Mouse (Mus musculus): ENCODE data around the gene Ube4a. TPM values are rescaled to one million over a fixed set of nuclear protein-coding genes. Genes with fewer than 3 reads are reported as not detected.
"Not testable (repeated sequence)": the region's sequence is repeated elsewhere in the genome, so short reads cannot be mapped to it uniquely, and the experiment has no call there.

Gene Ube4a
- polyA plus RNA-seq, 1 experiment from 2014 or later, result 52.8 TPM

- H3K9me3 ChIP-seq (ENCODE audit: control insufficient read depth, low read length), result no peaks in the 10 kb centered on the region
- H3K4me2 ChIP-seq (ENCODE audit: low read depth, low read length), result no peak overlapping the region
- no peaks in the 10 kb centered on the region for H3K4me1 ChIP-seq (ENCODE audit: control insufficient read depth, insufficient read depth, low read length)
- WGBS, result 60% methylated on average over 2 of the region's 2 CpGs
- H3K27me3 ChIP-seq (ENCODE audit: control insufficient read depth, insufficient read depth, low read length), result no peaks in the 10 kb centered on the region
- ATAC-seq (ENCODE audit: low read depth), result no peak
- no peak overlapping the region for H3K27ac ChIP-seq (ENCODE audit: low read depth, low read length)
- H3K36me3 ChIP-seq (ENCODE audit: control insufficient read depth, insufficient read depth, low read length), result no peaks in the 10 kb centered on the region
- no peak overlapping the region for H3K4me3 ChIP-seq (ENCODE audit: low read depth, low read length)
- no peak overlapping the region for H3K9ac ChIP-seq (replicated peaks; ENCODE audit: low read depth, low read length)
Observed at GRCm38 (mm10) chr9:44983001-44983400, 17.6 kb upstream of the Ube4a start.

GRCm38 (mm10) chr9:44982531-44982930 is 17.1 kb upstream of the Ube4a start:
- no peak overlapping the region for H3K4me3 ChIP-seq (ENCODE audit: low read depth, low read length)
- no peak for ATAC-seq (ENCODE audit: low read depth)
- H3K27me3 ChIP-seq (ENCODE audit: control insufficient read depth, insufficient read depth, low read length), result no peaks in the 10 kb centered on the region
- WGBS, result 93% methylated on average over 3 of the region's 3 CpGs
- H3K9ac ChIP-seq (replicated peaks; ENCODE audit: low read depth, low read length), result no peak overlapping the region
- H3K4me1 ChIP-seq (ENCODE audit: control insufficient read depth, insufficient read depth, low read length), result no peaks in the 10 kb centered on the region
- H3K27ac ChIP-seq (ENCODE audit: low read depth, low read length), result no peak overlapping the region
- H3K36me3 ChIP-seq (ENCODE audit: control insufficient read depth, insufficient read depth, low read length), result no peaks in the 10 kb centered on the region
- no peak overlapping the region for H3K4me2 ChIP-seq (ENCODE audit: low read depth, low read length)
- no peaks in the 10 kb centered on the region for H3K9me3 ChIP-seq (ENCODE audit: control insufficient read depth, low read length)

- no peak overlapping the region for H3K4me3 ChIP-seq (ENCODE audit: low read depth, low read length)
- 92% methylated on average over 8 of the region's 8 CpGs for WGBS
- H3K9me3 ChIP-seq (ENCODE audit: control insufficient read depth, low read length), result no peaks in the 10 kb centered on the region
- H3K27me3 ChIP-seq (ENCODE audit: control insufficient read depth, insufficient read depth, low read length), result no peaks in the 10 kb centered on the region
- no peak overlapping the region for H3K4me2 ChIP-seq (ENCODE audit: low read depth, low read length)
- H3K4me1 ChIP-seq (ENCODE audit: control insufficient read depth, insufficient read depth, low read length), result no peaks in the 10 kb centered on the region
- H3K27ac ChIP-seq (ENCODE audit: low read depth, low read length), result no peak overlapping the region
- ATAC-seq (ENCODE audit: low read depth), result no peak
- H3K36me3 ChIP-seq (ENCODE audit: control insufficient read depth, insufficient read depth, low read length), result no peaks in the 10 kb centered on the region
- no peak overlapping the region for H3K9ac ChIP-seq (replicated peaks; ENCODE audit: low read depth, low read length)
Observed at GRCm38 (mm10) chr9:44982081-44982480, 16.7 kb upstream of the Ube4a start.

- Histone ChIP-seq H3K4me2 (ENCODE audit: low read depth, low read length) (no peak within 1 kb of the TSS), H3K27ac (ENCODE audit: low read depth, low read length) (no peak within 1 kb of the TSS), H3K36me3 (ENCODE audit: control insufficient read depth, insufficient read depth, low read length) (no peaks in the 10 kb centered on the region), H3K9ac (replicated peaks; ENCODE audit: low read depth, low read length) (no peak within 1 kb of the TSS), H3K27me3 (ENCODE audit: control insufficient read depth, insufficient read depth, low read length) (no peaks in the 10 kb centered on the region), H3K4me1 (ENCODE audit: control insufficient read depth, insufficient read depth, low read length) (no peaks in the 10 kb centered on the region), H3K4me3 (ENCODE audit: low read depth, low read length) (no peak within 1 kb of the TSS), H3K9me3 (ENCODE audit: control insufficient read depth, low read length) (no peaks in the 10 kb centered on the region)
- ATAC-seq (ENCODE audit: low read depth), result no peak
- WGBS, result 81% methylated on average over 4 of the region's 4 CpGs
Observed at GRCm38 (mm10) chr9:44981676-44982075, 16.3 kb upstream of the Ube4a start, which contains the start of gene Cd3d. Gene Cd3d, plus strand, starts transcription at chr9:44981786.

DNA sequence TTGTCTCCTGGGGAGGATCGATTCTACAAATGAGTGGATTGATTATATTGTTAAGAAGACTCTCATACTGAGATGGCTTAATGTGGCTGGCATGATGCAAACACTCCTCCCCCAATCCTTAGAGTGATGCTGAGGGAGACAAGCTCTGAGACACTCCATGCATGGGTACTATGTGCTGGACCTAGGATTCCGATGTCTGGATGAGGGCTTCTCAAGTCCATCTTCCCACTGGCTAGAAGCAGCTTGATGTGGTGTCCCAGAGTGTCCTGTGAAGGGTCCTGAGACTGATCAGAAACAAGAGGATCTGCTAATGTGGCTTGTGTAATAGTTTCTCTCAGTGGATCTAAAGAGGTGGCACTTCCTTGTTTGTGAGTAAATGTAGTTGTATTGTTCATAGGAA is 15.7 kb upstream of the Ube4a start:
- Histone ChIP-seq H3K27me3 (ENCODE audit: control insufficient read depth, insufficient read depth, low read length) (no peaks in the 10 kb centered on the region), H3K4me1 (ENCODE audit: control insufficient read depth, insufficient read depth, low read length) (no peaks in the 10 kb centered on the region), H3K4me3 (ENCODE audit: low read depth, low read length) (no peak overlapping the region), H3K9me3 (ENCODE audit: control insufficient read depth, low read length) (no peaks in the 10 kb centered on the region), H3K4me2 (ENCODE audit: low read depth, low read length) (no peak overlapping the region), H3K27ac (ENCODE audit: low read depth, low read length) (no peak overlapping the region), H3K36me3 (ENCODE audit: control insufficient read depth, insufficient read depth, low read length) (no peaks in the 10 kb centered on the region), H3K9ac (replicated peaks; ENCODE audit: low read depth, low read length) (no peak overlapping the region)
- 89% methylated on average over 2 of the region's 2 CpGs for WGBS
- ATAC-seq (ENCODE audit: low read depth), result no peak

DNA sequence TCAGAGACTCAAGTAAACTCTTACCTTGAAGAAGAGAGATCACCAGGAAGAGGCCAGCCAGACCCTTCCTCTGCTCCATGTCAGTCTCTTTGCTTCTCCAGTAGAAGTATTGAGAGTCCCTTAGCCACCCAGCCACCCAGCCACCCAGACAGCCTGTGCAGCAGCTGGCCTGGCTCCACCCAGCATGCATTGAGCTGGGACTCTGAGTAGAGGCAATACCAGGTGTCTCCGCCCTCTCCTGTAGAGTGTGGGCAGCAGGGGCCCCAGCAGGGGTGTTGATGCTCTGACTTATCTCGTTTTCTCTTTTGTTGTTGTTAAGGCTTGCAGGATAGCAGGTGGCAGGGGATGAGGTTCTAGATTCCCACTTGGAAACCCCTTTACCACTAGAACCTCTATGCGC is 14.8 kb upstream of the Ube4a start, which contains the start of gene Cd3g:
Gene Cd3g, minus strand, starts transcription at position 190 of the 400 bp plus-strand sequence.
- Histone ChIP-seq H3K9me3 (ENCODE audit: control insufficient read depth, low read length) (no peaks in the 10 kb centered on the region), H3K4me1 (ENCODE audit: control insufficient read depth, insufficient read depth, low read length) (no peaks in the 10 kb centered on the region), H3K27ac (ENCODE audit: low read depth, low read length) (no peak within 1 kb of the TSS), H3K36me3 (ENCODE audit: control insufficient read depth, insufficient read depth, low read length) (no peaks in the 10 kb centered on the region), H3K4me2 (ENCODE audit: low read depth, low read length) (no peak within 1 kb of the TSS), H3K9ac (replicated peaks; ENCODE audit: low read depth, low read length) (no peak within 1 kb of the TSS), H3K4me3 (ENCODE audit: low read depth, low read length) (no peak within 1 kb of the TSS), H3K27me3 (ENCODE audit: control insufficient read depth, insufficient read depth, low read length) (no peaks in the 10 kb centered on the region)
- WGBS, result 71% methylated on average over 3 of the region's 3 CpGs
- no peak for ATAC-seq (ENCODE audit: low read depth)

DNA sequence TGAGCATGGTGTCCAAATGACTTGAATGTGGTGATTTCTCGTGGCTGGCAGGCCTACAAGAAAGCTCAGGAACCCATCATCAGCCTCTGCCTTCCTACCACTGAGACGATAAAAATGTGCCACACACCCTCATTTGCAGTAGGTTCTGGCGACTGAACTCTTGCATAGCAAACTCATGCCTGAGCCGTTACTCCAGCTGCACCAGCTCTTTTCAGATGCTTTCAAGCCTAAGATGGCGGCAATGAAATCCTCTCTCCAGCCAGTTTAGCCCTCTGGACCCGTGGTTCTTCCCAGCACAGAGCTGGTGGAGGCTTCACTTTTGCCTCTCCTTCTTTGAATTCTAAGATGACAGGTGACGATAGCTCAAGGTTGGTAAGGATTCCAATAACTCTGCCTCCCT is 14.4 kb upstream of the Ube4a start:
- no peak overlapping the region for H3K4me3 ChIP-seq (ENCODE audit: low read depth, low read length)
- H3K4me2 ChIP-seq (ENCODE audit: low read depth, low read length), result no peak overlapping the region
- H3K27me3 ChIP-seq (ENCODE audit: control insufficient read depth, insufficient read depth, low read length), result no peaks in the 10 kb centered on the region
- ATAC-seq (ENCODE audit: low read depth), result no peak
- WGBS, result 85% methylated on average over 7 of the region's 7 CpGs
- no peaks in the 10 kb centered on the region for H3K36me3 ChIP-seq (ENCODE audit: control insufficient read depth, insufficient read depth, low read length)
- H3K9ac ChIP-seq (replicated peaks; ENCODE audit: low read depth, low read length), result no peak overlapping the region
- no peaks in the 10 kb centered on the region for H3K4me1 ChIP-seq (ENCODE audit: control insufficient read depth, insufficient read depth, low read length)
- H3K27ac ChIP-seq (ENCODE audit: low read depth, low read length), result no peak overlapping the region
- H3K9me3 ChIP-seq (ENCODE audit: control insufficient read depth, low read length), result no peaks in the 10 kb centered on the region

- WGBS, result 75% methylated on average over 6 of the region's 6 CpGs
- H3K27me3 ChIP-seq (ENCODE audit: control insufficient read depth, insufficient read depth, low read length), result no peaks in the 10 kb centered on the region
- no peak overlapping the region for H3K9ac ChIP-seq (replicated peaks; ENCODE audit: low read depth, low read length)
- H3K4me1 ChIP-seq (ENCODE audit: control insufficient read depth, insufficient read depth, low read length), result no peaks in the 10 kb centered on the region
- no peaks in the 10 kb centered on the region for H3K9me3 ChIP-seq (ENCODE audit: control insufficient read depth, low read length)
- no peak overlapping the region for H3K4me3 ChIP-seq (ENCODE audit: low read depth, low read length)
- no peaks in the 10 kb centered on the region for H3K36me3 ChIP-seq (ENCODE audit: control insufficient read depth, insufficient read depth, low read length)
- ATAC-seq (ENCODE audit: low read depth), result no peak
- H3K4me2 ChIP-seq (ENCODE audit: low read depth, low read length), result no peak overlapping the region
- no peak overlapping the region for H3K27ac ChIP-seq (ENCODE audit: low read depth, low read length)
Observed at GRCm38 (mm10) chr9:44977813-44978212, 12.4 kb upstream of the Ube4a start.

DNA sequence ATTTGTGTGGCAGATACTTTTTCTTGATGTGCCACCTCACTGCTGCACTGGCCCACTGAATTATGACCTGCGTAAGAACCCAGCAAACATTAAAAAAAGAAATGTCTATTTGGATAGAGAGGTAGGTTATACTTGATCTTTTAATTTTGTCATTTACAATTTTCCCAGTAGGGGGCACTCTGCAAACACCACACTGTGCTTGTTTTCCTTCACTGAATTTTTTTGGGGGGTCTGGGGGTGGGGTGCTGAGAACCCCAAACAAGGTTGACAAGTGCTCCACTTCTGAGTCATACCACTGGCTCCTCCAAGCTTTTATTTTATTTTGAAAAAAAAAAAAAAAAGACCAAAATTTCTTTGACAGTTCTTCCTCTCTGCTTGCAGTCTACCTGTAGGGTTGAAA is 4.0 kb upstream of the Ube4a start:
- Histone ChIP-seq H3K27me3 (ENCODE audit: control insufficient read depth, insufficient read depth, low read length) (no peaks in the 10 kb centered on the region), H3K36me3 (ENCODE audit: control insufficient read depth, insufficient read depth, low read length) (no peaks in the 10 kb centered on the region), H3K9ac (replicated peaks; ENCODE audit: low read depth, low read length) (no peak overlapping the region), H3K4me3 (ENCODE audit: low read depth, low read length) (no peak overlapping the region), H3K27ac (ENCODE audit: low read depth, low read length) (no peak overlapping the region), H3K9me3 (ENCODE audit: control insufficient read depth, low read length) (no peaks in the 10 kb centered on the region), H3K4me1 (ENCODE audit: control insufficient read depth, insufficient read depth, low read length) (peaks cover 9% of the 10 kb centered on the region), H3K4me2 (ENCODE audit: low read depth, low read length) (no peak overlapping the region)
- 67% methylated on average over 1 of the region's 1 CpGs for WGBS
- no peak for ATAC-seq (ENCODE audit: low read depth)

GRCm38 (mm10) chr9:44967763-44968162 is 2.4 kb upstream of the Ube4a start:
- 88% methylated on average over 5 of the region's 5 CpGs for WGBS
- not testable (repeated sequence) for H3K9me3 ChIP-seq (ENCODE audit: control insufficient read depth, low read length); H3K4me3 ChIP-seq (ENCODE audit: low read depth, low read length); H3K4me1 ChIP-seq (ENCODE audit: control insufficient read depth, insufficient read depth, low read length); H3K27me3 ChIP-seq (ENCODE audit: control insufficient read depth, insufficient read depth, low read length); H3K9ac ChIP-seq (replicated peaks; ENCODE audit: low read depth, low read length); H3K4me2 ChIP-seq (ENCODE audit: low read depth, low read length); H3K27ac ChIP-seq (ENCODE audit: low read depth, low read length); H3K36me3 ChIP-seq (ENCODE audit: control insufficient read depth, insufficient read depth, low read length); ATAC-seq (ENCODE audit: low read depth)

Measured in neural tube, embryonic 14.5 days (tissue).